Mouse (Mus musculus) C2C12 (cell line): ENCODE measurements around the gene Tnk1. TPM values are rescaled to one million over a fixed set of nuclear protein-coding genes. Genes with fewer than 3 reads are reported as not detected.

Experiments
- H3K27me3 ChIP-seq: one replicate; pipeline ENCODE4 v1.6.1; 2011; ENCODE audit not compliant: control insufficient read depth, insufficient read depth, insufficient read length
- H3K36me3 ChIP-seq: one replicate; pipeline ENCODE4 v1.6.1; 2011; ENCODE audit not compliant: control insufficient read depth, insufficient read depth
- H3K4me3 ChIP-seq: one replicate; pipeline ENCODE4 v1.5.1; 2011; ENCODE audit warnings: mild to moderate bottlenecking, control low read depth; ENCODE audit not compliant: poor library complexity, insufficient read depth, severe bottlenecking
- H3K79me2 ChIP-seq: one replicate; pipeline ENCODE4 v1.6.1; 2011; ENCODE audit not compliant: control insufficient read depth, insufficient read depth
- H3K79me3 ChIP-seq: one replicate; pipeline ENCODE4 v1.6.1; 2011; ENCODE audit warnings: low read depth, control low read depth
- H3ac ChIP-seq: one replicate; pipeline ENCODE3; 2011; ENCODE audit warnings: low read depth; ENCODE audit not compliant: control insufficient read depth, insufficient read length
- CEBPB ChIP-seq: IDR thresholded peaks from one replicate; pipeline ENCODE4 v1.6.1; 2011; ENCODE audit warnings: low read depth, mild to moderate bottlenecking, control low read depth, moderate library complexity
- CTCF ChIP-seq: IDR thresholded peaks from one replicate; pipeline ENCODE4 v1.5.1; 2011; ENCODE audit not compliant: control insufficient read depth, insufficient read depth, insufficient read length
- FOSL1 ChIP-seq: IDR thresholded peaks from one replicate; pipeline ENCODE4 v1.8.0; 2011; ENCODE audit warnings: mild to moderate bottlenecking, low read length; ENCODE audit not compliant: poor library complexity, insufficient read depth, severe bottlenecking
- MAX ChIP-seq: IDR thresholded peaks from one replicate; pipeline ENCODE4 v1.6.1; 2011; ENCODE audit warnings: mild to moderate bottlenecking, control low read depth
- MYOD1 ChIP-seq: IDR thresholded peaks from one replicate; pipeline ENCODE4 v1.6.1; 2011; ENCODE audit warnings: low read depth; ENCODE audit not compliant: control insufficient read depth, insufficient read length
- MYOG ChIP-seq: IDR thresholded peaks from one replicate; pipeline ENCODE4 v1.6.1; 2011; ENCODE audit not compliant: control insufficient read depth, insufficient read length; ENCODE audit errors: extremely low read depth
- USF1 ChIP-seq: IDR thresholded peaks from one replicate; pipeline ENCODE4 v1.6.1; 2011; ENCODE audit warnings: low read depth, mild to moderate bottlenecking, control low read depth, moderate library complexity
- polyA plus RNA-seq: library from polyadenylated mRNA; unstranded; fragments of >200 nt; fragmentation: generic; extraction: Trizol; gene quantifications from one replicate; pipeline ENCODE4 v1.2.1, GENCODE M21; 2012; ENCODE audit warnings: missing spikeins

Tnk1 gene
- polyA plus RNA-seq, 1 experiment = not detected

GRCm38 (mm10) chr11:69900471-69901405 is 42.2 kb upstream of the Tnk1 start, which contains the start of the genes 2810408A11Rik and Neurl4:
TSS of gene 2810408A11Rik (minus strand) at chr11:69900987.
TSS of gene Neurl4 (plus strand) at chr11:69901072.
- TF ChIP-seq MYOG (no peak), MAX (peak; percentile 6), CEBPB (peak; percentile 80)
- Histone ChIP-seq H3K36me3 (peaks cover 20% of the 10 kb centered on the region), H3K27me3 (no peaks in the 10 kb centered on the region), H3K4me3 (peak within 1 kb of the TSS; percentile 93), H3K79me3 (peaks cover 17% of the 10 kb centered on the region), H3K79me2 (peaks cover 33% of the 10 kb centered on the region), H3ac (peak within 1 kb of the TSS; percentile 96)

GRCm38 (mm10) chr11:69899870-69900269 is 41.3 kb upstream of the Tnk1 start:
- TF ChIP-seq CTCF = no peak
- no peak for TF ChIP-seq CEBPB
- no peak for TF ChIP-seq USF1
- TF ChIP-seq MYOD1 = no peak
- no peak for TF ChIP-seq MAX
- no peak for TF ChIP-seq MYOG
- no peak for TF ChIP-seq FOSL1
- peaks cover 17% of the 10 kb centered on the region for H3K79me3 ChIP-seq
- no peaks in the 10 kb centered on the region for H3K27me3 ChIP-seq
- H3K4me3 ChIP-seq = peak overlapping the region; percentile 93
- no peak overlapping the region for H3ac ChIP-seq
- peaks cover 28% of the 10 kb centered on the region for H3K79me2 ChIP-seq
- peaks cover 11% of the 10 kb centered on the region for H3K36me3 ChIP-seq

- TF ChIP-seq FOSL1 = no peak
- TF ChIP-seq MAX = no peak
- no peak for TF ChIP-seq MYOD1
- no peak for TF ChIP-seq CEBPB
- no peak for TF ChIP-seq USF1
- TF ChIP-seq CTCF = no peak
- no peak for TF ChIP-seq MYOG
- Histone ChIP-seq H3K27me3 (no peaks in the 10 kb centered on the region), H3K4me3 (no peak within 1 kb of the TSS), H3K79me3 (no peaks in the 10 kb centered on the region), H3ac (no peak within 1 kb of the TSS), H3K36me3 (no peaks in the 10 kb centered on the region), H3K79me2 (no peaks in the 10 kb centered on the region)
Observed at GRCm38 (mm10) chr11:69895291-69895690, 36.8 kb upstream of the Tnk1 start, which contains the start of gene Acap1. TSS of gene Acap1 (minus strand) at chr11:69895539.

- Histone ChIP-seq H3K27me3 (no peaks in the 10 kb centered on the region), H3K79me3 (no peaks in the 10 kb centered on the region), H3K79me2 (no peaks in the 10 kb centered on the region), H3K36me3 (no peaks in the 10 kb centered on the region), H3K4me3 (no peak overlapping the region), H3ac (no peak overlapping the region)
- TF ChIP-seq MAX = no peak
- TF ChIP-seq CEBPB = no peak
- TF ChIP-seq USF1 = no peak
- no peak for TF ChIP-seq FOSL1
- TF ChIP-seq MYOD1 = no peak
- TF ChIP-seq CTCF = no peak
- no peak for TF ChIP-seq MYOG
Observed at GRCm38 (mm10) chr11:69894671-69895070, 36.1 kb upstream of the Tnk1 start.

- H3K79me2 ChIP-seq = no peaks in the 10 kb centered on the region
- H3K27me3 ChIP-seq = no peaks in the 10 kb centered on the region
- H3ac ChIP-seq = no peak overlapping the region
Observed at GRCm38 (mm10) chr11:69891482-69891881, 33.0 kb upstream of the Tnk1 start.

More at GRCm38 (mm10) chr11:69891482-69891881, 33.0 kb upstream of the Tnk1 start:
- H3K79me3 ChIP-seq = no peaks in the 10 kb centered on the region
- TF ChIP-seq USF1 (no peak), CTCF (no peak), CEBPB (no peak), MYOG (no peak), FOSL1 (no peak), MYOD1 (no peak), MAX (no peak)
- no peaks in the 10 kb centered on the region for H3K36me3 ChIP-seq
- no peak overlapping the region for H3K4me3 ChIP-seq
